Mouse (Mus musculus) kidney, postnatal 36 days (tissue): ENCODE data around the gene Olfr1143.

Experiments used
- DNase-seq, 2 experiments: peaks; one replicate each; pipeline ENCODE4 v3.0.0; 2021 to 2022; ENCODE audit warnings: mixed read lengths in 2 of 2

Olfr1143 gene

DNA sequence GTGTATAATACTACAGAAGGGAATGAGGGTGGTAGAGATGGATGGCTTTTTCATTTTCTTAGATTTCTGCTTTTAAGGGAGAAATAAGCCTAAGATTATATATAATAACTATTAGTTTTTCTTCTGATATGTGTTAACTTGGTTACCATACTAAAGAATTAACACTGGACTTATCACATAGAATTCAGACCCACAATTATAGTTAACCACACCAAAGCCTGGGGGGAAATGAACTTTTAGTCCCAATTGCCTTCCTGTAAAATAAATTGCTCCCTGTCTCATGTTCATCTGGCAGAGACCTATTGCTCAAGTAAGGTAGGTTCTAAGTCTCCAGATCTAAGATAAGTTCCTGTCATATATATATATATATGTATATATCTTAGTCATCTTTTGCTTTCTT, at the start of gene Olfr1143:
TSS of gene Olfr1143 (plus strand) at position 301 of the 400 bp plus-strand sequence.
- DNase-seq, result no peak

DNA sequence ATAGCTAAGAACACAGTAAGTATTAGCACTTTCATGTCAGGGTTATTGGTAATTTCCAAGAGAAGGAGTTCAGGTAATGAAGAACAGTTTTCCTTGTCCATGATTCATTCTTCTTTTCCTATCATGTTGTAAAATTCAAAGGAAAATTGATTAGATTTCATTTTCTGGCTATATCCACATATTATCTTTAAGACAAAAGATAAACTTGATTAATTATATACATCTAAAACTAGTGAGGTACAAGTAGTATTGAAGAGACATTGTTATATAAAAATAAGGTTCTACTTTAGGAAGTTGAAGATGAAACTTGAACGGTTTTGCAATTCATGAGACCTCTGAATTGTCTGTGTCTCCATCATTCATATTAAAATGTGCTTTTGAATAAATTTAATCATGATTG, 46.5 kb upstream of the Olfr1143 start, which contains the start of gene Olfr1141:
TSS of gene Olfr1141 (minus strand) at position 101 of the 400 bp plus-strand sequence.
- DNase-seq, result no peak

DNA sequence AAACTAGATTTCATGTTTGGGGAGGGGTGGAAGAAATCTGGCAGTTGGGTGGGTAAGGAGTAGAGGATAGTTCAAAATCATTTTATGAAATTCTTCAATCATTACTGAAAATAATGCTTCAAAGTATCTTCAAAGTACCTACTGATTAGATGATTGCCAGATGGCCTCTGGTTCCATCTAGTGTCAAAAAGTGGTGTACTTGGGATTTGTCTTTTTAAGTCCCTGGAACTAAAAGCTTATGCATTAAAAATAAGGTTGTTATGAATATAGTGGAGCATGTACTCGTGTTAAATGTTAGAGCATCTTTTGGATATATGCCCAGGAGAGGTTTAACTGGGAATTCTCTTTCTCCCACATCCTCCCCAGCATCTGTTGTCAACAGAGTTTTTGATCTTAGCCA, 24.2 kb upstream of the Olfr1143 start:
- DNase-seq, result no peak

DNA sequence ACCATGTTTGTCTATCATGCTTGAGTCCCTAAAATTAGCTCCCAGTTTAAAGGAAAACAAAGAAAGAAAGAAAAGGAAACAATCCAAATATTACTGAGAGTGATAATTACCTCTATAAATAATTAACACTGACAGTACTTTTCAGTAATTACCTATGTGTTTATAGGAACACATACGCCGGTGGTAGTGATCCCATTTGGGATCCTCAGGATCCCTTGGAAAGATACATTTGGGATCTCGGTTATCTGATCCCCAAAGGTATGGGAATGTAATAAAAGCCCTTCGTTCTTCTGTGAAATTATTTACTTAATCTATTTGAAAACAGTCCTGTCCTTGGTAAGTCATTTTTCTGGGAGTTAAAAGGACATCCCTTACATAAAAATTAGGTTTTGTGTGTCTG, 21.2 kb upstream of the Olfr1143 start, which contains the start of gene Olfr152:
TSS of gene Olfr152 (plus strand) at position 301 of the 400 bp plus-strand sequence.
- no peak for DNase-seq

DNA sequence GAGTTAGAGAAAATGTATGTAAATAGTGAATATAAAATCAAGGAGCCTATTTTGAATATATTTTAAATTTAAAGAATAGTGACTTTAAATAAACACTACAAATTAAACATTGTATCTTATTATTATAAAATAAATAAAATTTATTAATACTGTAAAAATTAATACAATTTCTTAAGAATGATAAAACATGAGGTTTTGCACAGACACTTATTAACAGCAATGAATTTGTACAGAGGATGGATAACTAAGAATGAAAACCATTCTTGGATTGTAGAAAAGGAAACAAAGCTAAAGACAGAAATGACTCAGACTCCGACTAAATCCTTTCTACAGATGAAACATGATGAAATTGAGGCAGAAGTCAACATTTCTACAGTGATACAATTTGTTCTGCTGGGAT, 9.1 kb downstream of the Olfr1143 start, which contains the start of gene Olfr1145:
TSS of gene Olfr1145 (plus strand) at position 301 of the 400 bp plus-strand sequence.
- no peak for DNase-seq

DNA sequence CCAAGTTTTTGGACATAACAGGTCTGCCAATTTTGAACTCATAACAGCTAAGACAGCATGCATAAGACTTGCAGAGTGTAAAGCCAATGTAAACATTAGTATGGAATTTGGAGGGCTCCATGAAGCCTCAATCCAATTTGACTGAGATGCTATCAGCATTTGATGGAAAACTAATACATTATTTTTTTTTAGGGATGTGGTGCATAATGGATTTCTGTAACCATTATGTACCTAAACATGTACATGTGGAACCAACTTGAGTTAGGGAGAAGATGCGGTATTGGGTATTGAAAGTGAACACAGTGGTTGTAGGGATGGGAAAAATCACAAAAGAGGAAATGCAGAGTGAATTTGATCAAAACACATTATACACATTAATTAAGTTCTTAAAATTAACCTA, 29.8 kb downstream of the Olfr1143 start, which contains the start of gene Olfr1148:
TSS of gene Olfr1148 (plus strand) at position 301 of the 400 bp plus-strand sequence.
- DNase-seq, result no peak

DNA sequence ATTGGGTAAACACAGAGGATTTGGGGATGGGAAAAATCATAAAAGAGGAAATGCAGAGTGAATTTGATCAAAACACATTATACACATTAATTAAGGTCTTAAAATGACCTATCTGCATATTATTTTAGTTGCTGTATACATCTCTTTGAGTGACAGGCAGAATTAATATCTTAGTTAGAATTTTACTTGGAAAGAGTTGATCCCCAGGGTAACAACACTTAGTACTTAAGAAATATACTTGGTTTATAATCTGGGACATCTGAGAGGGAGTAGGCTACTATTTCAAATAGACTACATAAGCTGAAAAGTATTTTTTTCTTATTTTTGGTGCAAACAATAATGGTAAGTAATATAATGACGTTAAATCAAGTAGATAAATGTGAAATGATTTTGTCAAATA, 43.3 kb downstream of the Olfr1143 start, which contains the start of gene Olfr1150-ps1:
TSS of gene Olfr1150-ps1 (plus strand) at position 301 of the 400 bp plus-strand sequence.
- no peak for DNase-seq
